Mouse (Mus musculus) erythroblast, adult 5-6 weeks (primary cell): ENCODE data around the gene Phc1. TPM values are rescaled to one million over a fixed set of nuclear protein-coding genes. Genes with fewer than 3 reads are reported as not detected.
"Not testable (repeated sequence)": the region's sequence is repeated elsewhere in the genome, so short reads cannot be mapped to it uniquely, and the experiment has no call there.

ENCODE experiments used
- ATAC-seq: replicated peaks from 2 replicates; pipeline ENCODE4 v1.8.0; 2016; ENCODE audit warnings: moderate number of reproducible peaks, mild to moderate bottlenecking, moderate TSS enrichment, inconsistent platforms; ENCODE audit not compliant: poor library complexity, low FRiP score, severe bottlenecking
- total RNA-seq, 2 experiments: library from RNA; stranded (forward) in 1 of 2; stranded (reverse) in 1 of 2; fragments of 150-400 nt in 1 of 2; fragments of 200-764, 138-1000 nt in 1 of 2; gene quantifications; 2 replicates each; pipeline versions ENCODE4 v1.2.3 to v1.2.4; 2015 to 2017; ENCODE audit warnings: low replicate concordance in 2 of 2

The Phc1 gene
- total RNA-seq (2015; ENCODE audit: low replicate concordance) (1.7 and 15.9 TPM in 2 replicates), total RNA-seq (2017; ENCODE audit: low replicate concordance) (0.34 and 1.5 TPM in 2 replicates)

DNA sequence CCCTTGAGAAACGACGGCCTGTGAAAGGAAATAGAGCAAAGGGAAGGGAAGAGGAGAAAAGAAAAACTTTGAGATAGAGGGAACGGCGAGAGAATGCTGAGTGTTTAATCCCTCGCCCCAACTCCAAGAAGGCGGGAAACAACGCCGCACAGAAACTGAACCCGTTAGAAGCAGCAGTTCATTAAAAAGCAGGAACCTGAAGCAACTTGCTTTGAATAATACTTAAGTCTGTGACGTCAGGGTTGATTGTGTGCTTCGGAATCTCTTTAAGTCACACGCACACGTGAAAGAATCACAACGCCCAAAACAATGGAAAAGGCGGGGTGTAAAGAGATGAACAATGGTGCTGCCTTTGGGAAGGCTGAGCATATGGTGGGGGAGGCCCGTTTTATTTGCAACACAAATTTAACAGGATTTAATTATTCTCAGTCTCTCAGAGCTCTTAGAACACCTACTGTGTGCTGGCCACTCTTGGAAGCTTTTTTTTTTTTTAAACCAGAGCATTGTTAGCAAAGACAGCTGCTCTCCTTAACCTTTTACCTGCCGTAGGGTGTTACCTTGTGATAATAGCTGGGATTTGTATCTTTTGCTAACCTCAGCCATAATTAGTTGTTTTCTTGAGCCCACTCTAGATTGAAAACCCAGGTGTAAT, at the start of gene Phc1:
Gene Phc1, minus strand, starts transcription at position 213 of the 652 bp plus-strand sequence.
- no peak for ATAC-seq

DNA sequence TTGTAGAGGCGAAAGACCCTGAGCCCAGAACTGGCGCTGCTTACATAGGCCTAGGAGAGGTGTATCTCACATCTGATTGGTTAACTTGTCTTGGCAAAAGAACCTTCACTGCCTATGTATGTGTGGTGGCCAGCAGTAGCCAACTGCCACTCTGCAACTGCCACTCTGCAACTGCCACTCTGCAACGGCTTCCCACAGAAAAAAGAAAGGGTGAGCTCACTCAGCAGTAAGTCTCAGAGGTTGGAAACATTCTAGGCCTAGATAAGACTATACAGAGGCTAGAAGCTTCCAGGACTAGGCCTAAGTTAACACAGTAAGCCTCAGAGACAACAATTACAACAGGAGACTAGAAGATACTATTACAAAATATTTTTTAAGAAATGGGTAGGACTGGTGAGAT, 49.6 kb upstream of the Phc1 start:
- not testable (repeated sequence) for ATAC-seq

DNA sequence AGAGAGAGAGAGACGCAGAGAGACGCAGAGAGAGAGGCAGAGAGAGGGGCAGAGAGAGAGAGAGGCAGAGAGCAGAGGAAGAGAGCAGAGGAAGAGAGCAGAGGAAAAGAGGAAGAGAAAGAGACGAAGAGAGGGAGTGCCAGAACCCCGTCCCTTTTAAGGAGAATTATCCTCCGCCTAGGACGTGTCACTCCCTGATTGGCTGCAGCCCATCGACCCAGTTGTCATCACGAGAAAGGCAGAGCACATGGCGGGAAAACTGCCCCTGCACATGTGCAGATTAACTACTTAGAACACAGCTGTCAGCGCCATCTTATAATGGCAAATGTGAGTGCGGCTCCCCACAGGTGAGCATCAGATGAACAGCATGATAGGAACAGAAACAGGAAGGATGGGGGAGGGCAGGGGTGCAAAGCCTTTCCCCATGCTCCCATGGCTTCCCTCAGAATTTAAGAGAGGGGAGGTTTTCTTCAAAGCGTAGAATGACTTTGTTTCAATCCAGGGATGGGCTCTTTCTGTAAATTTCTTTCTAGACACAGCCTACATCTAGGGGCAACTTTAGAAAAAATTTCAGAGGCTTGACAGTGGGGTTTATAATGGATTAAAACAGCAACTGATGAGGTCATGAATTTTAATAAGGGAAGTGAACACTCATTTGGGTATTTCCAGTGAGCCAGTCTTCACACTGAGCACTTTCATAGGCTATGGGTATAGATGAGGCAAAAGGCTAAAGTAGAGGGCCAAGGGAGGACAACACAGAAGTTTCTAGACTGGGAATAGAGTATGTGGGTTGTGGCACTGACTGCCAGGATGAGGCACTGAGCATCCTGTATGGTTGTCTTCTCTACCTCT, 47.0 kb upstream of the Phc1 start:
- ATAC-seq = not testable (repeated sequence)

DNA sequence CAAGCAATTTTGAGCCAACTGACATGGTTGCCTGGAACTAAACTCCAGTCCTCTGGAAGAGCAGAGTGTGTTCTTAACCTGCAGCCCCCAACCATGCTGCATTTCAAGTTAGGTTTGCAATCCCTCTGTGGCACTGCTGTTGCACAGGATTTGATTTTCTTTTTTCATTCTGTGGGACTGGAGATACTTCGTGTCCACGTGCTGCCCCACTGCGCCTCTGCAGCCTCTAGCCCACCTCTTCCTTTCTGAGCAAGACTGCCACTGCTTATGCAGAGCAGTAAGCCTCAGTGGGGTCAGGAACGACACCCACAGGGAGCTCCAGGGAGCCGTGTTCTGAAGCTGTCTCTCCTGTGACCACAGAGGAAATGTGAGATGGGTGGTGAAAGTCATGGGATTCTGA, 45.4 kb upstream of the Phc1 start:
- ATAC-seq = no peak

DNA sequence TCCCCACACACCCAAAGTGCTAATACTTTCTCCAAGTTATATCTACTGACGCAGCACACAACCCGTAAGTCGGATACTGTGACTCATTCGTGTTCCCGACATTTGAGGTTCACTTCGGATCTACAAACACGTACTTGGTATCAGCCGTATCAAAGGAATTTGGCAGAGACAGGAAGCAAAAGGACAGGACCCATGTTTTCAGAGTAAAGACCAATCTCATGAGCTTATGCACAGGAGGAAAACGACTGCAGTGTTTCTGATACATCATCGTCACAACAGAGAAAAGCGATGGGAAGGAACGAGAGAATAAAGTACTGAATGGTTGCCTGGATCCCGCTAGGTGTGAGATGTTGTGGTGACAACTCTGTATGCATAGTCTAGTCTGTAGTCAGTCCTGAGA, 44.5 kb upstream of the Phc1 start:
- no peak for ATAC-seq

DNA sequence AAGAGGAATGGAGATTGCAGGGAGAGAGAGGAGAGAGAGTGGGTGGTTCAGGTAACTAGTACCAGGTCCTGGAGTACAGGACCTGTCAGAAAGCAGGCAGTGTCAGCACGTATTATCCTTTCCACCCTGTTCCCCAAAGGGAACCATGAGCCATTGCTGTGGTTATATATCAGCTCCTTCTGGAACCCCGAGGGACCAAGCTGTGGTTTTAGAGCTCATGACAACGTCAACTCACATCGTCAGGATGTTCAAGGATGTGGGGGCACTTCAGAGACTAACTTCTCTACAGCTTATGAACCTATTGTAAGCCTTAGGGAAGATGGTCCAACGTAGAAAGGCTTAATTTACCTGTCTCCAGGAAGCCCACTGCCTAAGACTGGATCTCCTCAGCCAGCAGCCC, 42.9 kb upstream of the Phc1 start:
- ATAC-seq = no peak

DNA sequence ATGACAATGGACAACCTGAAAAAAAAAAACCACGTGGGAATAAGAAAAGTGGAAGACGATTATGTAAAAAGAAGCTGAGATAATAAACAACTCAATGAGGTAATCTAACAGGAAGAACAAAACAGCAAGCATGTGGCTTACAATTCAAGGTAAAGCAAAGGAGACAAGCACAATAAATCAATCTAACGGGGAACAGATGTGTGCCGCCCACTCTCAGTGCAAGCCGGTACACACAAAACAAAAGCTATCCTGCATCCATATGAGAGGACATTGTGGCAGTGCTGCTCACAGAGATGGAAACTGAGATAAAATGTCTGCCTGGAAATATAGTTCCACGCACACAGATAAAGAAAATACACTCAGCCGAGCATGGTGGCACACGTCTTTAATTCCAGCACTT, 41.7 kb upstream of the Phc1 start:
- ATAC-seq = no peak

DNA sequence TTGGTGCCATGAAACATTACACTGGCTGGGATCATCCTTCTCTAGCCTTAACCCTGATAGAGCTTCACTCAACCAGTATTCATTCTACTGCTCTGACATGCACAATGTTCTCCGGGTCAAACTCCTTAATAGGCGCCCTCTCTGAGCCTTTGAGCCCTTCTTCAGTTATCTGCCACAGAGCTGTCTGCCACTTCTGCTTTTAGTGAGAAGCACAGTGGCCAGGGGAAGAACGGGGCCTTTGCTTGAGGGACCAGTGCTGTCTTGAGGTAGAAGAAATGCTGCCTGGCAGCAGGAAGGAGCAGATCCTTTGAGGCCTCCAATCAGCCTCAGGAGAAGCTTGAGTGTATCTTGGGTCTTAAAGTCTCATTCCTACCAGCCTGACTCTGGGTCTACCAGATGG, 27.9 kb upstream of the Phc1 start:
- ATAC-seq = no peak

DNA sequence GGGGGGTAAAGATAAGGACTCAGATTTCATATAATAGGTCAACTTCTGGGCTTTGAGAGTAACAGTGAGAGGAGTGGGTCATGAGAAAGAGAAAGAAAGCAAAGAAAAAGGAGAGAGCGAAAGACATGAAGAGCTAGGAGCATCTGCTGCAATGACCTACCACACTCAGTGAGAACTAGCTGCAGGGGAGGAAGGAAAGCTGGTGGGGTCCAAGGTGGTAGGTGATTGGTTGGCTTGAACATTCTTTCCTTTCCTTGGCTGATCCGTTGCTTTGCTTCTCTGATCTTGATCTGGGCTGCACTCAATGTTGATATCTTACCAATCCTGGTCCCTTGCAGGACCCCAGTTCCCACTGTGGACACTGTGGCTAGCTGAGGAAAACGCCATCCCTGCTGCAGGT, 26.6 kb upstream of the Phc1 start:
- no peak for ATAC-seq

DNA sequence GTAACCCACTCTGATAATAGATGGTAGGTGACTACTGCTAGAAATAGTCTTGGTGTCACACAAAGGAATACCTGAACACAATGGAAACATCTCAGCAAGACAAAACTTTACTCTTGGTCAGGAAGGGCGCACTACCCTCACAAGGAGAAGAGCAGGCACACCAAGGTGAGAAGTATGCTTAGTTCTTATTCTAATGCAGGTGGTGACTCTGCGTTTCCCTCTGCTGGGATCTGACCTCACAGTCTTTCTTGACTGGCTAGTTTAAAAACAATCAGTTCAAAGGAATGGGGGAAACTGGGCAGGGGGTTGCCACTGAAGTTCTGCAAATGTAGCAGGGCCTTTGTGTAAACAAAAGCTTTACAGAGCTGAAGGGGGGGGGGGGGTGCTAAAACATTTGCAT, 25.9 kb upstream of the Phc1 start:
- no peak for ATAC-seq

DNA sequence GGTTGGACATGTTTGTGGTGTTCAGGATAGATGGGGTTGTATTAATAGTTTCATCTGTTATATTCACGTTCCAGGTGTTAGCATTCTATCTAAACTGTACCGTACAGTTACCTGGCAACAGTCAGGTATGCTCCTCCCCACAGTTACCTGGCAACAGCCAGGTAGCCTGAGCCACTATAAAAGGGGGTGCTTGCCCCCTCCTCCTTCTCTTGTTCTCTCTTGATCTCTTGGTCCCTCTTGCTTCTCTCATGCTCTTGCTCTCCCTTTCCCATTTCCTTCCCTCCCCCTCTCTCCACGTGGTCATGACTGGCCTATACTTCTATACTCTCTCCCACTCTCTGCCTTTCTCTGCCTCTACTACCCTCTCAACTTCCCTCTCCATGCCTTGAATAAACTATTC, 25.3 kb upstream of the Phc1 start:
- no peak for ATAC-seq

DNA sequence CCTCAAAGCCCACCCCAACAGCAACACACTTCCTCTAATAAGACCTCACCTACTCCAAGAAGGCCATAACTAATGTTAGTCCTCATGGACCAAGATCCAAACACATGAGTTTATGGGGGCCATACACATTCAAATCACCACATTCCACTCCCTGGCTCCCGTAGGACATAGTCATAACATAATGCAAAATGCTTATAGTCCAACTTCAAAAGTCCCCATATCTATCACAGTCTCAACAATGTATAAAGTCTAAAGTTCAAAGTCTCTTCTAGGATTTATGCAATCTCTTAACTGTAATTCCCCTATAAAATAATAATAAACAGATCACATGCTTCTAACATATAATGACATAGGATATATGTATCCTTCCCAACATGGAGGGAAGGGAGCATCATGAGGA, 16.7 kb upstream of the Phc1 start:
- no peak for ATAC-seq

DNA sequence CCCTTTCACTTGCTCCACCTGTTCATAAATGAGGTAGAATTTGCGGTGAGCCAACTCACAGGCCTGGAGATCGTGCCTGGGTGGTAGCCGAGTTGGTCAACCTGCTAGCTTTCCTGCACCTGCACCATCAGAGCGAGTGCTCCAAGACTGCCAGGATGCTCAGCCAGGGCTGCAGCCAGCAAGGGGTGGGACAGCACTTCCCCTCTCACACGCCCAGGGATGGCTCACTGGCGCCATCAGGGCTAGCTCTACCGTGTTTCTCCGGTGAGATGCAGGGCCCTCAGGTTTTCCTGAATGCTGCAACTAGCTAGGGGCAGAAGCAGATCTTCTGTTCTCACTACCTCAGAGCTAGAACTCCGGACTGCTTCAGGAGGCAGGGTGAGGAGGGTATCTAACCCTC, 15.5 kb upstream of the Phc1 start:
- no peak for ATAC-seq

DNA sequence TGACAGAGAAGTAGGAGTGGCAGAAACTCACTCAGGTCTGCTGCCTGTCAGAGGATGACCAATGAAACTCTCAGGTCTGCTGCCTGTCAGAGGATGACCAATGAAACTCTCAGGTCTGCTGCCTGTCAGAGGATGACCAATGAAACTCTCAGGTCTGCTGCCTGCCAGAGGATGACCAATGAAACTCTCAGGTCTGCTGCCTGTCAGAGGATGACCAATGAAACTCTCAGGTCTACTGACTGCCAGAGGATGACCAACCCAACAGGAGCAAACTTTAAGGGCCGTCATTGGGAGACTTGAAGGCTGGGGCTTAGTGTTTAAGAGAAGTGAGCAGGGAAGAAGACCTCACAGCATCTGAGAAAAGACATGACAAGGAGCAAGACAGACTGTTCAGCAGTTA, 7.0 kb upstream of the Phc1 start:
- ATAC-seq = not testable (repeated sequence)

DNA sequence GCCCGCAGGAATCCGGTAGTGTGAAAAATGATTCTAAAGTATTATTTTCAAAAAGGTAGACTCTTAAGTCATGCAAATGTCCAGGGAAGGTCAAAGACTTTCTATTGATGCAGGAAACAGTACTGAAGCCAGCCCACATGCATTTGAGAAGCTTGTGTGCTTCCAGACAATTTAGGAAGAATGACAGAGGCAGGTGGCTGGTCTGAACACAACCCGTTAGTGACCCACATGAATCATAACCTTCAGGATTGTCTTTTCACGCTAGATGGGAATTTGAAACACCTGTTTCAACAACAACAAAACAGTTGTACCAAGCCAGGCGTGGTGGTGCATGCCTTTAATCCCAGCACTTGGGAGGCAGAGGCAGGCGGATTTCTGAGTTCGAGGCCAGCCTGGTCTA, 6.0 kb upstream of the Phc1 start:
- ATAC-seq = no peak

DNA sequence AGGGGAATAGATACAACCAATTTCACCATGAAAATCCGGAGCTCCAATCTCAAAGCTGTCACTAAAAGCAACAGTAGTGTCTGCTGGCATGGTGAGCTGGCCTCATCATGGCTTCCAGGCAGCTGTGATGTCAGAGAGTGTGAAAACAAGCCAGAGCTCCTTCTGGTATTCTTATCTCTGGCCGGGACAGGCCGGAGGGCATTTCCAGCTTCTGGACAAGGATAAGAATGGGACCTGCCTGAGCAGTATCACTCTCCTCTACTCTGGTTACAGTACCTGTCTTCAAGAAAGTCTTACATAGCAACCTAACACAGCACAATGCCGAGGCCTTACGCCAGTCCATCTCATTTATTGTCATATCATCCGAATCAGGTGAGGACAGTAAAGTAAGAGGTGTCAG, 5.4 kb upstream of the Phc1 start:
- no peak for ATAC-seq

DNA sequence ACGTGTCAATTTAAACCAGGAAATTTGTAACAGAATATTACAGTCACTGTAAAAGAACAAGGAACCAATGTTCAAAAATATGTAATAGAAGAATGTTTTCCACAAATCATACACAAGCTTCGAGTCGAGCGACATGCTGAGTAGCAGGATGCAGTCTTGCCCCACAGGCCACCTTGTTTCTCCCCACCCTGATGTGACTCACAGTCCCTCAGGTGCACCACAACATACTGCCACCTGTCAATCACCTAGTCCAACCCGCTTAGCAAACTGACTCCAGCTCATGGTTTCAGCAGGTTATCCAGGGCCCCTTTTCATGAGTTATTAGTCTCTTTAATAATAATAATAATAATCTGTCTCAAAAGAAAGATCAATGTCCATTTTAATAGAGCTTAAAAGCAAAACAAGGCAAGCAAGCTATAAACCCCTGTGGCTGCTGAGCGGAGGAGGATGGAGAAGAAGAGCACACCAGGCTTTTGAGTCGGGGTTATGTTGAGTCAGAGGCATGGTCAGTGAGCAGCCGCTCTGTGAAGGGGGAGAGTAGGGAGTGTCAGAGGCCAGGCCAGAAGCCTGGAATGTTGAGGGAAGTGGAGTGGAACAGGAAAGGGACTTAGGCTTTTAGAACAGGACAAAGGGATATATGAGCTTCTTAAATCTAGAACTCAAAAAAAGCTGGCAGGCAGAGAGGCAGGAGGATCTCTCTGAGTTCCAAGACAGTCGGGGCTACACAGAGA, 4.2 kb upstream of the Phc1 start:
- no peak for ATAC-seq

DNA sequence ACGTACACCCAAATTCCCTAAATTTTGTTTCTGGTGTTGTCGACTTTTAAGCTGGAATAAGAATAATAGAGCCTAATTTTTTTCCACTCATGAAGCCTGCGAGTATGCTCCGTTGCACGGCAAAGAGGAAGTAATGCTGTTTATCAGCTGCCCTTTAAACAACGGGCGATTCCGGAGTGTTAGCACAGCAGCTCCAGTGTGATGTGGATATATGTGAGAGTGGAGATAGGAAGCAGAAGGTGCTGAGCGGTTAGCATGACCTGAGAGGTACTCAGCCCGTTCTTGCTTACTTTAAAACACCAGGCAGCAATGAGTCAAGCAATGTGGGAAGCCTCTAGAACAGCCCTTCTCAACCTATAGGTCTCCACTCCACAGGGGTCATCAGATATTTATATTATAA, 3.4 kb upstream of the Phc1 start:
- ATAC-seq = no peak

DNA sequence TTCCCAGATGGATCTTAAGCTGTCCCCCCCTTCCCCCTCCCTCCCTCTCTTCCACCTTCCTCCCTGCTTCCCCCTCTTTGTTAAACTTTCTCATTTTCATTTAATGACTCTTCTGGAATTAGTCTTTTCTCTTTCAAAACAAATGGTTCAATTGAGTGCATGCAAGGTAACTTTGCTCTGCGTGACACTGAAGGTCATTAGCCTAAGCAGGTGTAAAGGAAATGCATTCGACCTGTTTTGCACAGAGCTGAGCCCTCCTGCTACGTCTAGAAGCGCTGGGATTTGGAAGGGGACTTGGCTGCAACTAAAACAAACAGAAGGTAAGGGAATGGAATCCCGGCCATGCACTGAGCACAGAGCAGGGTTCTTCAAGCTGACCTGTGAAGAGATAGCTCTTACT, 1.8 kb upstream of the Phc1 start:
- ATAC-seq = no peak

DNA sequence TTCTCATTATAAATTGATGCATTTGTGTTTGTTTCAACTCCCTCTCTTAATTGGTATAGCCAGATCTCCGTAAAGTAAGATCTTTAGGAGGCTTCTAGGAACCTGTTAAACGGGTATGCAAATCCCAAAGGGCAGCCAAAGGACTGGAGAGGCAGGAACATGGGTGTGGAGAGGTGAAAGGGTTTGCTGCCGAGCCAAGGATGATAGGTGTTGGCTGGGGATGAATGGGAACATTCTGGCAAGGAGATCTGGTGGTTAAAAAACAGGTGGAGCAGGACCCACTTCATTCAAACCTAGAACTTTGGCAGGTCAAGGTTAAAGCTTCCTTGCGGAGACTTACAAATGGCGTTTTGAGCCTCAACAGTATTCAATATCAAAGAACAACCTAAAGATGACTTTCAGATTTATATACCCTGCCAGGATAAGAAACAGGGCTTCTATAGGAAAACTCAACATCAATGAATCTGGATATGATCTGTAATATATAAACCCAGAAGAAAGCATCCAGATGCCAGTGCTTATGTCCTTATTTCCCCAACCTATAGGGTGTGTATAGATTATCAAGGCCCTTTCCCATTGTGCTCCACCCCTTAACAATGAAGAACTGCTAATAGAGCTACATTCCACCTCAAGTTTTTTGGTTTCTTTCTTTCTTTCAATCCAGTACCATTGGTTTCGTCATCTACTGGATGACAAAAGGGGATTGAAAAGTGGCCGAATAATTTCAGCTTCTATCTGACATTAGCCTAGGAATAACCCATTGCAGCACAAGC, 863 bp upstream of the Phc1 start:
- ATAC-seq = no peak
